Mouse (Mus musculus) cerebellum, postnatal 10 days (tissue): ENCODE results near the gene Cog1.

Experiments
- DNase-seq, 2 experiments: peaks; one replicate each; pipeline ENCODE4 v3.0.0; 2021; ENCODE audit warnings: mixed read lengths in 2 of 2

Cog1 gene

DNA sequence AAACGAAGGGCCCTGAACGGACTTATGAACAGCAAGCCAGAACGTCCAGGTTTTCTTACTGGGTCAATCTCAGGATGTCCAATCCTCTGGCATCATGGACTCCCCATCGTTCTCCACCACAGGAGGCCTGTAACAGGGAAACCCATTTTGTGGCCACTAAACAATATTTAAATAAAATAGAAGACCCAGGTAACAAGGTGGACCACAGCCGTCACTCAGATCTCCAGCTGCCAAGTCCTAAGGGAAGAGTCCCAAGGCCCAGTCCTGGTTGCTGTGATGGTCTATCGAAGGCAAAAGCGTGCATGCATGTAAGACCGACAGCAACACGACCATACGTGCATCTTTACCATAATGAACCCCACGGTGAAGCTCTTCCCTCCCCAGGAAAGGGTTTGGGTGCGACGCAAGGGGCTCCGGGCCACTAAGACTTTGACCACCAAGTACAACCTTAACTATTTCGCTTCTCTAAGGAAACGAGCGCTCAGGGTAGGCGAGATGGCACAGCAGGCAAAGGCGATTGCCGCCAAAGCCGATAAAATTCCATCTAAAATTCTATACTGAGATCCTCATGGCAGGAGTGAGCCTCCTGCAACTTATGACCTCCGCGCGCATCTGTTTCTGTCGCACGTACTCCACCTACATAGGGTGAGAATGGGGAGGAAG lies at the start of gene Cog1:
Gene Cog1, plus strand, starts transcription at position 480 of the 663 bp plus-strand sequence.
- no peak for DNase-seq

DNA sequence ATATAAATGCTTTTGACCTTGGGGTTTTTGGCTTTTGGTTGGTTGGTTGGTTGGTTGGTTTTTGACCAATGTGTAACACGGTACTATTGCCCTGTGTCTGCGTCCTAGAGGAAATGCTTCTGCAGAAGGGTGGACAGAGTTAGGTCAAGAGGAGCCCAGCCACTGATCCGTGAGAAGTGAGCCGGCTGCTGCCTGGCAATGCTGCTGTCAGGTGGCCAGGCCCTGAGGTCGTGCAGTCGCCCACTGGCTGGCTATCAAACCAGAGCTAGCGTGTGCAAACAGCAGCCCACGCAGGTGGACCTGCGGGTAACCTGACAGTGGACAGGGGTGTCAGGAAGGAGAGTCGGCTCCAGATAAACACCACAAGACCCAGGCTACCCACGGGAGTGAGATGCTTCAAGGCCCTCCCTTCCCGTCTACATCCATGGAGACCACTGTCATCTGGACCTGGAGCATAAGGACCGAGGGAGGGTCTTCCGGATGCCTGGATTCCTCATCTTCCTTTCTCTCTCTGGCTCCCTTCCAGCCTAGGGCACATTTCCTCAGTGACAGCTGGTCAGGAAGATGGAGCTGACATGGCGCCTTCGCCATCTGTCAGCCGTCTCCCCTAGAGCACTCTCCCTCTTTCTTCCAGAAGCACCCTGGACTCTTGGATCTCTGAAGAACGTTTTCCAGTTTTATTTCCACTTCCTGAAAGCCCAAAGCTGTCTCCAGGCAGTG lies 48.3 kb upstream of the Cog1 start:
- peak; percentile 94 to 95 for DNase-seq

DNA sequence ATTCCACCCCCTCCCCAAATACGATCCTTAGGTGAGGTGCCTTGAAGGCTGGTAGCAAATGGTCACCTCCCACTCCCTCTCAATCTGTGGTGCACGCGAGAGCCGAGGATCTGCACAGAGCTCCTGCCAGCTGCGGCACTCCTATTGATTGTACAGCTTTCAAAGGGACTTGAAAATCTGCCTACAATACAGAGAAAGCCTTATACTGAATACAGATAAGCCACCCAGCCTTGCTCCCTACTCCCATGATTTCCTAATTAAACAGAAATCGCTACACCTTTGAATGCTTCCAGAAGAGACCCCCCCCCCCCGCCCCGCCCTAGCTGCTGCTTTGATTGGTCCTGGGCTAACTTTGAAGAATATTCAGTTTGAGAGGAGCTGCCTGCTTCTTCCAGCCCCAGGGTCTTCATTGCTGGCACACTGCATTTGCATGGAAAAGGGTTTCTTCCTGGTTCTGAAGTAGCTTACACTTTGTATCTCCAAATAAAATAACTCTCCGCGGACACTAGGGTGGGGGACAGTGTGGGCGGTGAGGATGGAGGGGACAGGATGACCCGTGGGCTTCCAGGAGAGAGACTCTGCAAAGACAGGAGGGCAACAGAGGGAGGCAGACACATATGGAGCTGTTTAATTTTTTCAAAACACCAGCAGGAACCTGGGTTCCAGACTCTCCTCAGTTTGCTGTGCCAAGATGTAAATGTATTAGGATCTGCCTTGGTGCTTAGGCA lies 47.2 kb upstream of the Cog1 start:
- peak; percentile 49 to 62 for DNase-seq

DNA sequence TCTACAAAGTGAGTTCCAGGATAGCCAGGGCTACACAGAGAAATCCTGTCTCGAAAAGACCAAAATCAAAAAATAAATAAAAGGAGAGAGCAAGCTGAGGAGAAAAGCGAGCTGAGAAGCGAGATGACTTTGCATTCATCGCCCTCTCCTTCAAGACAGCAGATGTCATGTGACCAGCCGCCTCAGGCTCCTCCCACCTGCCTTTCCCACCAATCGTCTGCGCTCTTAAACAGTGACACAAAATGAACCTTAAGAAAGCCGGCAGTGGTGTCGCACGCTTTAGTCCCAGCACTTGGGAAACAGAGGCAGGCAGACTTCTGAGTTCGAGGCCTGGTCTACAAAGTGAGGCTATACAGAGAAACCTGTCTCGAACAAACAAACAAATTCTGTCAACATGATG lies 41.4 kb upstream of the Cog1 start:
- no peak for DNase-seq

DNA sequence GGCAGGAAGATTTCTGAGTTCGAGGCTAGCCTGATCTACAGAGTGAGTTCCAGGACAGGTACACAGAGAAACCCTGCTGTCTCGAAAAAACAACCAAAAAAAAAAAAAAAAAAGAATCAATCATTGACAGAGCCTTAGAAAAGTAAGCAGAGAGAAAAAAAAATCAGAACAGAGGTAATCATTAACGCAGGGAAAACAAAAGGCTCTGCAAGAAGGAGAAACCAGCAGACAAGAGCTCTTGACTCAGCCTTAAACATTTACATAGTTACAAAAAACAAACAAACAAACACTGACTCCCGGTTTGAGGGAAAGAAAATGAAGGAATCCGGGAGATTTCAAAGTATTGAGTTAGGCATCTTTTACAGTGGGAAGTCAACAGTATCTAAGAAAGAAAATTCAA lies 39.4 kb upstream of the Cog1 start:
- no peak for DNase-seq

DNA sequence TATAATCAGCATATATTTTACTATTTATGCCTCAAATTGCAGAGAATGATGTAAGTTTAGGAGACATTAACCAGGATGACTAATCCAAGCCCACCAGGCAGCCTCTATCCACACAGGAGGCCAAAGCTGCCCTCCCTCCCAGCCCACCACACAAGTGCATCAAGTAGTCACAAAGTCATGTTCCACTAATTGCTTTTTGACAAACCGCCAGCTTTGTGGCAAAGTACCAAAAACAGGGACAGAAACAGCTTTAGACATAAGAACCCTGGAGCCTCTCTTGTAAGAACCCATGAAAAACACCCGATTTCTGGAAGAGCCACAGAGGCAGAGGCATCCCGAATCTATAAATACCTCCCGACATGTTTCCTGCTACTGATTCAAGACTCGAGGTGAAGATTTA lies 38.7 kb upstream of the Cog1 start:
- DNase-seq: peak; percentile 84 to 89

DNA sequence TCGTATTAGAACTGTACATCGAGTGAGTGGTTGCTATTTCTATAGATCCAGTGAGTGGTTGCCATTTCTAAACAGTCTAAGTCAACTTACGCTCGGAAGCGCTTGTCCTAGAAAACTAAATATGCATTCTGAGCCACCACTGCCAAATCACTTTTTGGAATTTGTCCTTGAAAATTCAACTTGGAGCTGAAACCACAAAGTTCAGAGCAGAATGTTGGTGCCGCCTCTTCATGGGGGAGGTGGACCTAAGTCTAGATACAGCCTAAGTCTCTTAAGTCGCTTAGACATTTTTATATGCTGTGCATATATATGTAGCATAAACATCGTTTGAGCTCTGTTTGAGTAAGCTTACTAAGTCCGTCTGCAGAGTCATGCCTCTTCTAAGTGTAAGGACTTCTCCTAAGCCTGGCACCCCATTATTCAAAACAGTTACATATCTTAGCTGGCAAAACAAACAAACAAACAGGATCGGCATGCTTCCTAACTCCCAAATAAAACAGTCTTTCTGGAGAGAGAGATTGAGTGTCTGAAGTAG lies 37.8 kb upstream of the Cog1 start:
- no peak for DNase-seq

DNA sequence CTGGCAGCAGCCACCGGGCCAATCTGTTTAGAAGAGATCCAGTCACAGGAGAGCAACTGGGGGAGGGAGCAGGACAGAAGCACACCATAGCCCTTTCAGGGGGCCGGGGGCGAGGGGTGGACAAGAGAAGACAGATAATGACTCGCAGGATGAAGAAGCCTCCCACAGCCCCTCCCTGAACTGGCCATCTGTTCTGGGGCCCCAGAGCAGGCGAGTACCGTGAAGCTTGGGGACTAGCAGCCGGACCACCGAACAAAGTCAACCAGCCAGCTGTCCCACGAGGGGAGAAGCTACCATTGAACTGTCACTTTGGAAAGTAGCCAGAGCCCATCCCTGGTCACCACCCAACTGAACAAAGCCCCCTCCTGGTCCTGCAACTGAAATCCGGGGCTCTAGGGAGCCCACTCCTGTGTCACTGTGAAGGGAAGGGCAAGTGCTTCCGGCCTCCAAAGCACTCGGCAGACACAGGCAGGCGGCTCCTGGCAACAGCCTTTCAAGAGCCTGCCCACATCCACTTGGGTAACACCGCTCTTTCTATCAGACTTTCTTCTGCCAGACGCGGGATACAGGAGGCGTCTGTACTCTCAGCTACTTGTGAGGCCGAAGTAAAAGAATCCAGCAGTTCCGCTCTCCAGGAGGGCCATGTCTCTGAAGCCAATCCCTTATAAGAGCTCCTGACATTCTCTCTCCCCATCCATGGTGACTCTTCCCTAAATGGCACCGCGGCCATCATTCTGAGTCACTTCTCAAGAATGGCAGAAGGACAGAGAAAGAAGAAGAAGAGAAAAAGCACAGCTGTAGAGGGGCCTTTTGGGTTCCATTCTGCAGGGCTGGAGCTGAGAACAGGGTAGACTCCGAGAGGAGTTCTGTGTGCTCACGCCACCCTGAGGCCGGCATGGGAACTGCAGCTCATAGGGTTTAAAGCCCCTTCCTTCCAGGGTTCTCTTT lies 37.0 kb upstream of the Cog1 start:
- DNase-seq: peak; percentile 87 to 89

DNA sequence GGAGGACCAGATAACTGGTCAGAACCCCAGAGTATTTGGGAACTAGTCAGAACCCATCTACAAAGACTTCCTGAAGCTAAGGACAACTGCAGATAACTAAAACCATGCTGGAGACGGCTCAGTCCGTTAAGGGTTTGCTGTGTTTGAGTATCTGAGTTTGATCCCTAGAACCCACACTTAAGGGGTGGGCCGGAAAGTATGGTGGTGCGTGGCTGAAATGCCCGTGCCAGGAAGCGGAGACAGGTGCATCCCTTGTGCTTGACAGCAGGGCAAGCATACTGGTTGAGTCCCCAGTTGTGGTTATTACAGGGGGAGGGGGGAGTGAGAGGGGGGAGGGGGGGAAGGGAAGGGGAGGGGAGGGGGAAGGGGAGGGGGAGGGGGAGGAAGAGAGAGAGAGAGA lies 34.5 kb upstream of the Cog1 start:
- DNase-seq: no peak

DNA sequence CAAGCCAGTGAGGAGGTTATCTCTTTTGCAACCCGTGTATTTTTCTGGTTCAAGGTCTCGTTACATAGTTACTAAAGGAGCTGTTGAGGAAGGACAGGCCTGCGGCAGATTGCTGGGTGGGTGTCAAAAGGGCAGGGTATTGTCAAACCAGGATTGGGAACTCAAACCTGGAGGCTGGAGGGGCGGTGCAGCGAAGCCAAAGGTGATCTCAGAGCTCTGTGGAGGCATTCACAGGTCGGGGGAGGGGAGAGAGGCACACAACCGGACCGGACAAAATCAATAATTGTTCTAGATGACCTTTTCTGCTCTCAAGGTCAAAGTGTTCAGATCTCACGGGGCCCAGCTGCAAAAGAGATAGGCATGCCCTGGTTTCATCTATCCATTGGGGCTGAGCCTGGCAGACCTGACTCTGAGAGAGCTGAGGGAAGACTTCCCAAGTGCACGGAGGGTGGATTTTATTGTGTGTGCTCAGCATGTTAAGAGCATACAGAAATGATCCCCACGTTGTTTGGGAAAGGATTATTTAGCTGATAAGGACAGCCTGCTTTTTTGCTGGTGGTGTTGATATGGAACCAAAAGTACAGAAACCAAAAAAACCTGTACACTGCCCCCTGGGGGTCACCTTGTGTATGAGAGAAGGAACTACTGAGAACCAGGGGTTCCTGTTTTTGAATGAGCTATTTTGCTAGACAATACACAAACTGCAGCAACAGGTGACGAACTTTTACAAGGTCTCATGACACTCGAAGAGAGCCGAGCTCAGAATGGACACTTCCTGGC lies 31.6 kb upstream of the Cog1 start:
- DNase-seq: peak; percentile 90 to 95

DNA sequence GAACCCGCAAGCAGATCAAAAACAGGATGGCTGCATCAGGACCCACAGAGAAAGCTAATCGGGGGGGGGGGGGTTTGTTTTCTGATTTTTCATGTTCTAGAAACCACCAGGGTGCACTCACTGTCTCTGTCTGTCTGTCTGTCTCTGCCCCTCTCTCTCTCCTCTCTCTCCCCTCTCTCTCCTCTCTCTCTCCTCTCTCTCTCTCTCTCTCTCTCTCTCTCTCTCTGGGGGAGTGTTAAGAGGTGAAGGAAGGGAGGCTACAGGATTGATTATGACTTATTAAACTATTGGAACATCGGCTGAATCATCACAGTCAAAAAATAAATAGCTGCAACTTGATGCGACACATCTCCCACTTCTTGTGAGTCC lies 30.7 kb upstream of the Cog1 start:
- DNase-seq: no peak

DNA sequence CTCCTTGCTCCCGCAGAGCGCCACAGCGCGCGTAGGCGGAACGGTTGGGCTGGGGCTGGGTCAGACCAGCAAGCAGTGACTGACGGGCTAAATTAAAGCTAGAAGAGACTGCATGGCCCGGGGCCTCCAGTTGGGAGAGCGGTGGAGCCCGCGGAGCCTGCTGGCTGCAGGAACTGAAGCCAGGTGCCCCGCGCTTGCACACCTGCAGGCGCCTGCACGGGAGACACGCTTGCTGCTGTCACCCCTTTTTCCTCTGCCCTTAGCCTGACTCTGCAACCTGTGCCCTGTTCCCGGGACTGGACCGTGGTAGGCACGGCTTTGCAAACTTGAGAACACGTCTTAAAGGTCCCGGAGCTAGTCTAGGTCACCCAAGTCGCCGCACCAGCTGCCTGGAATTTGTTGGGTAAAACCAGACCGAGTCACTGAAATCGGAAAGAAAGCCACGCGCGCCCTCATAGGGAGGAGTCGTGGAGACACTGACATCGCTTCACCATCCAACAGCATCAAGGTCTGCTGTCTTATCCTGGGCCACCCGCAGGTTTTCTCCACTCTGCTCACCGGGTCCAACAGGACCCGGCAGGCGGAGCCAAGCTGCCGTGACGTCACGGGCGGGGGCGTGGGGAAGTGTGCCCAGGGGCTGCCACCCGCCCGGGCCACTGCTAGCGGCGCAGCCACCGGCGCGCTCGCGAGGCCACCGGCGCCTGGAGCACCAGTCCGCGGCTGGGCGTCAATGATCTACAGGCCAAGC lies 30.1 kb upstream of the Cog1 start, which contains the start of gene Sstr2:
Gene Sstr2, plus strand, starts transcription at position 671 of the 748 bp plus-strand sequence.
- peak; percentile 95 to 97 for DNase-seq

DNA sequence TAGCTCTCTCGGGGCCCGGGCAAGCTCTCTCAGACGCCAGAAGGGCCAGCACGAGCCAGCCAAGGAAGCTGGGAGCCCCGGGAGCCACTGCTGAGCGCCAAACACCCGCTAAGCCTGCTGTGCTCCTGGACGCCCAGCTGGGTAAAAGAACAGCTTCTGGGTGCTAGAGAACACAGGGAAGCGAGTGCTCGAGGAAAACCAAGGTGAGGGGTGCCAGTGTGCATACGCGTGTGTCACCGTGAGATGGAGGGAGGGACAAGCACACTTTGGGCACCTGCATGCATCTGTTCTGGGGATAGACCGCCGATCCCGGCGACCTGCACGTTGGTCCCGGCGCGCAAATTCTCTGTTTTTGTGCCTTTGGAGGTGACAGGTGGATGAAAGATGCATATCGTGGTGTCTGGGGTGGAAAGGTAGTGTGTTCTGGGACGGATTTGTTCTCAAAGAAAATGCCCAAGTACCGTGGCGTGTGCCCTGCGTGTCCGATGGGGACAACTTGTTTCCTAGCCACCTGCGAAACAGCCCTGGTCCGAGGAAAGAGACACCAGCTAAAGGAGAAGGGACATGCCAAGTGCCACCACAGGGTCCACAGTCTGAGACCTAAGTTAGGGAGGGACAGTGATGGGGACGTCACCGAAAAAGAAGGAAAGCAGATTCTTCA lies 29.4 kb upstream of the Cog1 start:
- no peak for DNase-seq

DNA sequence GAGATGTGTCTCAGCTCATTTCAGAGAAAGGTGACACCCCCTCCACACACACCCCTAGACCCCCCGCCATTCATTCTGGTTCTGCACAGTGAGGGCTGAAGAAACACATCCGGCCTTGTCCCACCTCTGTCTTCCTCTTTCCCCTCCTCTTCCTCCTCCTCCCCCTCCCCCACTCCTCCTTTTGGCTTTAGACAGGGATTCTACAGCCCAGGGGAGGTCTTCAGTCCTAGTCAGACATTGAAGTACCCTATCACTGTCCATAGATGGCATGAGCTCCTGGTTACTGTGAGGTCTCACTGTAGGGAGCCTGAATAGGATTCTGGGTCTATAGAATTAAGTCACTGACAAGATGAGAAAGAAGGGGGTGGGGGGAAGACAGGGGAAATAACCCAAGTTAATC lies 28.0 kb upstream of the Cog1 start:
- peak; percentile 53 to 55 for DNase-seq

DNA sequence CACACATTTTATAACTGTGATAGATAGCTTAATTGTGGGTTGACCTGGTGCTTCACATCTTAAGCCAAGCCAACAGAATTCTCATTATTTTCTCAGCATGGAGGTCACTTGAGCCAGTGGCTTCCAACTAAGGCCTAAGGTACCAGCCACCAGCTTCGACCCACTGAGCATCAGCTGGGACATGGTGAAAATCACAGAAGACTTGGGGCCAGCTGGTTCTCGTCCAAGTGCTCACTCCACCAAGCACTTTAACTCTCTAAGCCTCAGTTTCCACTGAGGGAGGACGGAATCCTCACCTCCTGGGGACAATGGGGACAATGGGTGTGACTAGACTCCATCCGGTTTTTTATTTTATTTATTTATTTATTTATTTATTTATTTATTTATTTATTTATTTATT lies 26.9 kb upstream of the Cog1 start:
- peak; percentile 74 to 83 for DNase-seq

DNA sequence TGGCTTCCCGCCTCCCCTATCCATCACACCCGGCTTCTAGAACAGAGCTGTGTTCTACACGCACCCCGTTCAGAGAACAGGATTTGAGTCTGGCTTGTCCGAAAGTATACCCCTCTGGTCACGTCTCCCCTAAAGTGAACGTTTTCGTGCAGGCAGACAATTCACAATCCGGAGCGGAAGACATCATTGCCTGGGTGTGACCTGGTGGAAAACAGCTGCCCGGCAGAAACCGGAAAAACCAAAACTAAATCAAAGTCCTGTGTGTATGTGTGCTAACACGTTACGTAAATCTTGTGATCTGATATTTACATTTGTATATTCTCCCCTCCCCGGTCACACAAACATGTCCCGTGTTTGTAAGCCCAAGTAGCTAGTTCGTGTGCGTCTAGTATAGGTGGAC lies 23.5 kb upstream of the Cog1 start:
- DNase-seq: no peak

DNA sequence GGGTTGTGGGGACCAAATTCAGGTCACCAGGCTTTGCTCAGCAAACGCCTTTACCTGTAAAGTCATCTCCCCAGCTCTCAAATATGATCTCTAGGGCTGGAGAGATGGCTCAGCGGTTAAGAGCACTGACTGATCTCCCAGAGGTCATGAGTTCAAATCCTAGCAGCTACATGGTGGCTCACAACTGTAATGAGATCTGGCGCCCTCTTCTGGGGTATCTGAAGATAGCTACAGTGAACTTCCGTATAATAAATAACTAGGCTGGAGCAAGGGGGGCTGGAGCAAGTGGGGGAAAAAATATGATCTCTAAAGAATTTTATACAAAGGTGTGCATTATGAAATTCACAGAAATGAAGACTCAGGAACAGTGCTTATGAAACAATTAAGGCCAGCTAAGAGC lies 21.2 kb upstream of the Cog1 start:
- DNase-seq: peak; percentile 61 to 75

DNA sequence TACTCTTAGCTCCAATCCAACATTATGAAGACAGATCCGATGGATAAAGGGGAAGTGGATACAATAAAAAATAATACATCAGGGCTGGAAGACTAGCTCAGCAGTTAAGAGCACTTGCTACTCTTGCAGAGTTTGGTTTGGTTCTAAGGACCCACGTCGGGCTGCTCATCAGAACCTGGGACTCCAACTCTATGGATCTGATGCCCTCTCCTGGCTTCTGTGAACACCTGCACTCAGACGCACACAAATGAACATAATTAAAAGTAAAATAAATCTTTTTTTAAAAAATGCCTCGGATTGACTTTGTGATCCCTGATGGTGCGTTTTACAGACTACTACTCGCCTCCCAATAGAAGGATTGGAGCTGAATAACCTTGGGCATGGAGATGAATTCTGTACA lies 18.3 kb upstream of the Cog1 start:
- peak; percentile 42 to 57 for DNase-seq

DNA sequence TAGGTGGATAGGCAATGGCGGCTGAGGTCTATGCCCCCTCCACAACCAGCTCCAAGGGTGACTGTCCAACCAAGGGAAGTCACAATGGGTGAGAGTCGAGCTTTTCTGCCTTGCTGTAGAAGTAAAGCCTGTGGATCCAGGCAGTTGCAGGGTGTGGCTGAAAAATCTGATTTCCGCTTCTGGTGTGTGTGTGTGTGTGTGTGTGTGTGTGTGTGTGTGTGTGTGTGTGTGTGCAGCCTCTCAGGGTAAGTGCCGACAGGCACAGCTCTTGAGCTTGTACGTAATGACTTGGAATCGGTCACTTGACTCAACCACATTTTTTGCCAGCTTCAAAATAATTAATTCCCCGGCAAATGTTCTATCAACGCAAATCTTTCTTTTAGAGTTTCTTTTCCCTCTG lies 17.7 kb upstream of the Cog1 start:
- DNase-seq: no peak

DNA sequence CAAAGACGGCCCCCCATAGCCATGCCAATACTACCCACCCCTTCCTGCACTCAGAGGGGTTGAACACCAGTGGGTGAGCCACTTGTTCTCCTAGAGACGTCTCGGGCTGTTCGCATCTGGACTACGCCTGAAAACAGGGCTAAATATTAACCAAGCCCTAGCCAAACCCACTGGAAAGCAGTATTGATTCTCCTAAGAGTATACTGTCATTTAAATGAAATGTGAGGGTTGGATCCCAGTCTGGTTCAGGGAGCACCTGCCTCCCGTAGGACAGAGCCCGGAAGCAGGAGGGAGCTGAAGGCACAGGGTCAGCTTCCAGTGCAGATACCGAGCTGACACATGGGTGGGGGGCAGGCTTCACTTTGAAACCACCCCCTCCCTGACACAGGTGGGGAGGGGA lies 17.1 kb upstream of the Cog1 start:
- DNase-seq: no peak
